Mouse (Mus musculus) small intestine, adult 10 weeks (tissue): Measurements from ENCODE around the gene Sgms1. TPM values are rescaled to one million over a fixed set of nuclear protein-coding genes. Genes with fewer than 3 reads are reported as not detected.

Experiments used
- polyA plus RNA-seq: library from polyadenylated mRNA; stranded (reverse); fragments of 350-450 nt; fragmentation: Illumina TruSeq; extraction: RNeasy Lipid Tissue Mini Kit (QIAGEN cat#74804); gene quantifications from one replicate; pipeline ENCODE4 v1.2.3, GENCODE M21; 2014; ENCODE audit warnings: low replicate concordance

Sgms1 gene
- polyA plus RNA-seq, result 40.7 TPM

DNA sequence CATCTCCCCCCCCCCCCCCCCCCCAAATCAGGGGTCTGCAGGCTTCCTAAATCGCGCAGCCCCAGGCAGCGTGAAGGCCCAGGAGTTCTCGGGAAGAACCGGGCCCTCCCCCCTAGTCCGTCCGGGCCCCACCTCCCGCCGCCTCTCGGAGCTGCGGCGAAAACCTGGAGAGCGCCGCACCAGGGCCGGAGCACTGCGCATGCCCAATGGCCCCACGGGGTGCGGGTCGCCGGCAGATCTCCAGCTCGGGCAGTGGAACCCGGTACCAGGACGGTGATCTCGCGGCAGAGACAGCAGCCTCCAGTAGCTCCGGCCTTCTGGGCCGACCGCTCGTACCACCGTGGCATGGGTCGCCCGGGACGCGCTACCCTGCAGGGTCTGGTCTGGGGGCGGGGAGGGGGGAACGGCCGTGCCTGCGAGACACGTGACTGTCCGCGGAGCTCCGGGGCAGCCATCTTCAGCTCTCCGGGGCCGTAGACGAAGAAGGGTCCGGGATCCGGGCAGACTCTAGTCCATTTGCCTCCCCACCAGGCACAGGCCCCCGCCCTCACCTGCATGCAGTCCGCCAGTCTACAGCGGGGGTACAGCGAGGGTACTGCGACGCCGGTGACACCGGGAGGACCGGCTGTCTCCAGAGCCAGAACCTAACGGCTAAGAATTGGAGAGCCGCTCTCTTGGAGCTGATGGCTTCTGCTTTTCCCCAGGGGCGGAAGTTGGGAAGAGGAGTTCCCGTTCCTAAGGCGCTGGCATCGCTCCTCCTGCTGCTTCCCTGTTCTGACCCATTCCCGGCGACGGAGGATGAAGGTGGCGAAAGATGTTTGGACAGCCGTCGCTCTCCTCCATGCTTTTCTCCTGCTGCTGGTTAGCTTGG is at the start of gene Sgms1:
Sgms1 (minus strand) TSS at position 714 of the 871 bp plus-strand sequence.

DNA sequence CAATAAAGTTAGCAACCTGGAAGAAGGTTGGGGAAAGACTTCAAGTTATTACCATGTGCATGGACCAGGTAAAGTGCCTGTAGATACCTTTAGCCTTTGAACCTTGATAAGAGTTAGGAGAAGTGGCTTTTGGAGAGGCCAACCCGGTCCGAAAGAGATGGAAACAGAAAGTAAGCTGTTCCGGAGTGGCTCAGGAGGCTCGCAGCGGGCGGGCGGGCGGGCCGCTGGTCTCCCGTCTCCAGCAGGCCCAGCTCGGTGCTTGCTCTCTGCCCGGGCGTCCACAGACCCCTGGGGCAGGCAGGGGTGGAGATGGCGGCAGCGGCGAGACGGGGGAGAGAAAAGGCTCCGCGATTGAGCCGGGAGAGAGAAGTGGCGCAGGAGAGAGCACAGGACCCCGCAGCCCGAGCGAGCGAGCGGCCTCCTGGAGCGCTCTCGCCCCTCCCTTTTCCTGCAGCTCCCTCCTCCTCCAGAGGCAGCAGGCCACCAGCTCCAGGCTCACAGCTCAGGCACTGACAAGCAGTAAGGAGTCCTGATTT is 281.7 kb downstream of the Sgms1 start, which contains the start of gene Asah2:
Asah2 (minus strand) TSS at position 441 of the 536 bp plus-strand sequence.

Other genes starting within 250 kb of the Sgms1 start
- gene Rpl9-ps6, start 76.9 kb upstream of the Sgms1 start, polyA plus RNA-seq, result 14.5 TPM
- gene Minpp1, start 96.1 kb upstream of the Sgms1 start, polyA plus RNA-seq, result 54.5 TPM
- 1,557 TPM for gene Papss2, start 206.1 kb upstream of the Sgms1 start, polyA plus RNA-seq